Comparison of ENCODE assay signal across 8 mouse cellular contexts in the genomic region with DNA sequence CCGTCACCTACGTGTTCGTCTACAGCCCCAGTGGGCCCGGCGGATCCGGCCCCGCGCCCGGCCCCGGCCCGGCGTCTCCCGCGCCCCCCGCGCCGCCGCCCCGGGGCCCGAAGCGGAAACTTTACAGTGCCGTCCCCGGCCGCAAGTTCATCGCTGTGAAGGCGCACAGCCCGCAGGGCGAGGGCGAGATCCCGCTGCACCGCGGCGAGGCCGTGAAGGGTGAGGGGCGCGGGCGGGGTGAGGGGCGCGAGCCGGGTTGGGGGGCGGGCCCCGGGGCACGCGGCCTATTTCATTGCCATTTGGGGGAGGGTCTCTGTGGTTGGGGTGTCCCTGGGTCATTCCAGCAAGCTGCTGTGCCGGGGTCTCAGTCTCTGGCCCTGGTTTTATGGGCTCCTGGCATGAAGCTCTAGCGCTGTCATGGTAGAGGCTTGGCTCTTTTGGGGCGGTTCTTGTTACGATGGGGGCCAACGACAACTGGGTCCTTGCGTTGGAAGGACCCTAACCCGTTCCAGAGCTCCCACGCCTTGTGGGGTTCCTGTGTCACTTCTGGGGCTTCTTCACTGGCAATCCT. TPM values are rescaled to one million over a fixed set of nuclear protein-coding genes. Genes with fewer than 3 reads are reported as not detected.
DNase-seq lines count a peak whose midpoint lies in the region; ATAC-seq and TF ChIP-seq lines count a peak whose summit lies in the region.

No protein-coding gene starts in this region.

- 9% methylated on average over 46 of the region's 52 CpGs for WGBS in hindbrain, embryonic 13.5 days
- WGBS in midbrain, embryonic 14.5 days: 4% methylated on average over 52 of the region's 52 CpGs

- H3K9me3 ChIP-seq in hindbrain, embryonic 13.5 days: no peaks in the 10 kb centered on the region
- H3K9me3 ChIP-seq in midbrain, embryonic 14.5 days (ENCODE audit: control insufficient read depth, low read length): no peaks in the 10 kb centered on the region

- ATAC-seq in hindbrain, embryonic 13.5 days (ENCODE audit: low FRiP score): no peak
- no peak for ATAC-seq in midbrain, embryonic 14.5 days (ENCODE audit: low FRiP score, low TSS enrichment)
- no peak for ATAC-seq in megakaryocyte progenitor cell, adult 5-6 weeks (replicated peaks; ENCODE audit: poor library complexity)
- ATAC-seq in granulocyte monocyte progenitor cell, adult 5-6 weeks (replicated peaks; ENCODE audit: poor library complexity, severe bottlenecking): no peak

- peak overlapping the region; percentile 94 for H3K4me2 ChIP-seq in hindbrain, embryonic 13.5 days
- peak overlapping the region; percentile 86 for H3K4me2 ChIP-seq in midbrain, embryonic 14.5 days (ENCODE audit: low read length)

- no peak for DNase-seq in gastrocnemius, adult 2 months
- no peak for DNase-seq in gastrocnemius, adult 18-20 months (ENCODE audit: low spot score)
- peak; percentile 28 for DNase-seq in ZHBTc4 (ENCODE audit: low read depth, low spot score)
- peak; percentile 44 for DNase-seq in midbrain, embryonic 14.5 days
- DNase-seq in urinary bladder, adult 2 months (ENCODE audit: low spot score): no peak

- peaks cover 46% of the 10 kb centered on the region for H3K27me3 ChIP-seq in hindbrain, embryonic 13.5 days
- H3K27me3 ChIP-seq in midbrain, embryonic 14.5 days (ENCODE audit: control insufficient read depth, insufficient read depth, low read length): peaks cover 18% of the 10 kb centered on the region; the same call in 1 of the 2 replicates

- H3K4me1 ChIP-seq in hindbrain, embryonic 13.5 days (replicated peaks): peaks cover 21% of the 10 kb centered on the region
- H3K4me1 ChIP-seq in midbrain, embryonic 14.5 days (ENCODE audit: control insufficient read depth, insufficient read depth, low read length): 0 out of 2 replicates have a peak, but pooled peaks cover 6% of the 10 kb centered on the region

- H3K27ac ChIP-seq in gastrocnemius, adult 2 months: no peak overlapping the region
- H3K27ac ChIP-seq in hindbrain, embryonic 13.5 days: no peak overlapping the region
- no peak overlapping the region for H3K27ac ChIP-seq in midbrain, embryonic 14.5 days (replicated peaks; ENCODE audit: low read depth, low read length)

- H3K4me3 ChIP-seq in gastrocnemius, adult 2 months: peak overlapping the region; percentile 68
- peak overlapping the region; percentile 67 for H3K4me3 ChIP-seq in hindbrain, embryonic 13.5 days
- peak overlapping the region; percentile 55 for H3K4me3 ChIP-seq in midbrain, embryonic 14.5 days (replicated peaks; ENCODE audit: low read depth, low read length)

- intact Hi-C loops in gastrocnemius, adult 2 months (cut with DNase I): no loop called here

- peak overlapping the region; percentile 80 for H3K9ac ChIP-seq in hindbrain, embryonic 13.5 days
- peak overlapping the region; percentile 57 for H3K9ac ChIP-seq in midbrain, embryonic 14.5 days (replicated peaks; ENCODE audit: low read length)

- TF ChIP-seq CTCF in gastrocnemius, adult 2 months (IDR thresholded peaks at IDR 0.05): no peak

- peaks cover 15% of the 10 kb centered on the region; the same call in 1 of the 2 replicates for H3K36me3 ChIP-seq in hindbrain, embryonic 13.5 days
- no peaks in the 10 kb centered on the region for H3K36me3 ChIP-seq in midbrain, embryonic 14.5 days (ENCODE audit: control insufficient read depth, insufficient read depth, low read length)

RNA-seq across cellular contexts. Expression of a gene that starts 24.7 kb away (rescaled TPM):
- 10 to 100 TPM; 12.2 to 20.4 TPM for total RNA-seq in gastrocnemius, adult 2 months (2021)
- 10 to 100 TPM in 1 of 2 experiments, 1 to 10 TPM in 1; 8.9 to 12.6 TPM for total RNA-seq in gastrocnemius, adult 18-20 months (2021)
- 11.0 and 12.1 TPM in 2 replicates for polyA plus RNA-seq in hindbrain, embryonic 13.5 days (2015; fragmentation: Nextera tagmentation; extraction: Ambion mirVana)
- 9.9 and 11.5 TPM in 2 replicates for polyA plus RNA-seq in midbrain, embryonic 14.5 days (2014; fragmentation: Nextera tagmentation; extraction: Ambion mirVana)
- 1.8 and 4.2 TPM in 2 replicates for total RNA-seq in megakaryocyte progenitor cell, adult 5-6 weeks (2015)
- total RNA-seq in megakaryocyte progenitor cell, adult 5-6 weeks (2017): 1.3 and 3.1 TPM in 2 replicates
- 0.34 and 0.58 TPM in 2 replicates for total RNA-seq in granulocyte monocyte progenitor cell, adult 5-6 weeks (2014; fragmentation: Nextera tagmentation)
- 0.26 and 0.47 TPM in 2 replicates for total RNA-seq in granulocyte monocyte progenitor cell, adult 5-6 weeks (2017)
- polyA plus RNA-seq in urinary bladder, adult 2 months (2012; rRNA removed): 7.1 and 8.8 TPM in 2 replicates

RNA-seq across cellular contexts. Expression of a gene that starts 44.0 kb away (rescaled TPM):
- under 1 TPM in 1 of 2 experiments, not detected in 1; 0.23 TPM for total RNA-seq in gastrocnemius, adult 2 months (2021)
- total RNA-seq in gastrocnemius, adult 18-20 months (2021): not detected
- polyA plus RNA-seq in hindbrain, embryonic 13.5 days (2015; fragmentation: Nextera tagmentation; extraction: Ambion mirVana): 1.5 and 2.0 TPM in 2 replicates
- 2.1 and 2.3 TPM in 2 replicates for polyA plus RNA-seq in midbrain, embryonic 14.5 days (2014; fragmentation: Nextera tagmentation; extraction: Ambion mirVana)
- not detected in 2 replicates for total RNA-seq in megakaryocyte progenitor cell, adult 5-6 weeks (2015)
- not detected in 2 replicates for total RNA-seq in megakaryocyte progenitor cell, adult 5-6 weeks (2017)
- total RNA-seq in granulocyte monocyte progenitor cell, adult 5-6 weeks (2014; fragmentation: Nextera tagmentation): not detected in 2 replicates
- not detected in 2 replicates for total RNA-seq in granulocyte monocyte progenitor cell, adult 5-6 weeks (2017)
- 0.63 and 0.71 TPM in 2 replicates for polyA plus RNA-seq in urinary bladder, adult 2 months (2012; rRNA removed)

RNA-seq across cellular contexts. Expression of a gene that starts 46.9 kb away (rescaled TPM):
- total RNA-seq in gastrocnemius, adult 2 months (2021): 1 to 10 TPM; 3.0 to 4.6 TPM
- total RNA-seq in gastrocnemius, adult 18-20 months (2021): 1 to 10 TPM; 2.8 to 4.0 TPM
- polyA plus RNA-seq in hindbrain, embryonic 13.5 days (2015; fragmentation: Nextera tagmentation; extraction: Ambion mirVana): 19.7 and 21.2 TPM in 2 replicates
- polyA plus RNA-seq in midbrain, embryonic 14.5 days (2014; fragmentation: Nextera tagmentation; extraction: Ambion mirVana): 16.0 and 21.7 TPM in 2 replicates
- total RNA-seq in megakaryocyte progenitor cell, adult 5-6 weeks (2015): 7.1 and 7.3 TPM in 2 replicates
- total RNA-seq in megakaryocyte progenitor cell, adult 5-6 weeks (2017): 8.8 and 13.9 TPM in 2 replicates
- total RNA-seq in granulocyte monocyte progenitor cell, adult 5-6 weeks (2014; fragmentation: Nextera tagmentation): 12.7 and 21.4 TPM in 2 replicates
- total RNA-seq in granulocyte monocyte progenitor cell, adult 5-6 weeks (2017): 8.5 and 30.3 TPM in 2 replicates
- polyA plus RNA-seq in urinary bladder, adult 2 months (2012; rRNA removed): 35.4 TPM in 2 replicates

Comparison
In these comparisons a context has a peak if more than half of its experiments do, and no peak if none do; other contexts are left out.
1. DNase-seq: peak in ZHBTc4 (single experiment) and midbrain, embryonic 14.5 days (single experiment); none in gastrocnemius, adult 2 months (single experiment), gastrocnemius, adult 18-20 months (single experiment) and urinary bladder, adult 2 months (single experiment).
2. Peak in every context shown above with its lines, with median percentiles within 50 percentile points of each other: H3K4me3 ChIP-seq.